8 mouse cellular contexts compared by ENCODE assay signal in the genomic region with DNA sequence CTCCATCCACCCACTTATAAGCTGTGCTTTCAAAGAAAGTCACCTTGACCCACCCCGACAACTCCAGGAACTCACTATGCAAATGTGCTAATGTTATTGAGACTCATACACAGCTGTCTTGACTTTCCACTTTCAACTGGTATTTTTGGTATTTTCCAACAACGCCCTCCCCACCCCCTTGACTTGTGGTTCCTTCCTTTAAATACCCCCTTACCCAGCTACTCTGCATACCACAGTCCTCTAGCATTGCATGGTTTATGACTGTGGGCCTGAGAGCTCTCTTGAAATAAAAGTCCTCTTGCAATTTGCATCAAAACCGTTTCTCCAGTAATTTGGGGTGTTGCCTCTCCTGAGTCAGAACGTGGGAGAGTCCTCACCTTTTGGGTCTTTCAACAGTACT. TPM values are rescaled to one million over a fixed set of nuclear protein-coding genes. Genes with fewer than 3 reads are reported as not detected.
DNase-seq lines count a peak whose midpoint lies in the region; ATAC-seq lines count a peak whose summit lies in the region.
"Not testable (repeated sequence)": the region's sequence is repeated elsewhere in the genome, so short reads cannot be mapped to it uniquely, and the experiment has no call there.

No protein-coding gene starts in this region.

- H3K4me2 ChIP-seq in forebrain, embryonic 11.5 days (ENCODE audit: low read depth, low read length, severe bottlenecking), result not testable (repeated sequence)
- H3K4me2 ChIP-seq in heart, embryonic 16.5 days (ENCODE audit: low read depth, low read length), result peak overlapping the region; percentile 76
- H3K4me2 ChIP-seq in intestine, embryonic 16.5 days (ENCODE audit: low read depth, low read length), result peak overlapping the region; percentile 61
- H3K4me2 ChIP-seq in liver, embryonic 11.5 days, result peak overlapping the region; percentile 61
- H3K4me2 ChIP-seq in neural tube, embryonic 13.5 days, result peak overlapping the region; percentile 67

- not testable (repeated sequence) for H3K4me1 ChIP-seq in forebrain, embryonic 11.5 days (replicated peaks; ENCODE audit: control insufficient read depth, insufficient read depth, low read length); heart, embryonic 16.5 days (ENCODE audit: control insufficient read depth, insufficient read depth, low read length); intestine, embryonic 16.5 days (ENCODE audit: control insufficient read depth, insufficient read depth, low read length); liver, embryonic 11.5 days (replicated peaks; ENCODE audit: control insufficient read depth, insufficient read depth, low read length); neural tube, embryonic 13.5 days (replicated peaks)

- not testable (repeated sequence) for H3K36me3 ChIP-seq in forebrain, embryonic 11.5 days (ENCODE audit: control insufficient read depth, insufficient read depth, low read length); heart, embryonic 16.5 days (ENCODE audit: control insufficient read depth, insufficient read depth); intestine, embryonic 16.5 days (ENCODE audit: control insufficient read depth, insufficient read depth, low read length); liver, embryonic 11.5 days (ENCODE audit: control insufficient read depth, insufficient read depth, low read length); neural tube, embryonic 13.5 days

- H3K9me3 ChIP-seq in forebrain, embryonic 11.5 days (ENCODE audit: control insufficient read depth, low read length); heart, embryonic 16.5 days (replicated peaks; ENCODE audit: control insufficient read depth, low read length); intestine, embryonic 16.5 days (ENCODE audit: control insufficient read depth, low read length); liver, embryonic 11.5 days (ENCODE audit: control insufficient read depth, low read length); neural tube, embryonic 13.5 days: not testable (repeated sequence)

- ATAC-seq in forebrain, embryonic 11.5 days (replicated peaks; ENCODE audit: low FRiP score), result 0 out of 2 replicates have a peak, but pooled peaks have one; percentile 15
- ATAC-seq in heart, embryonic 16.5 days (replicated peaks; ENCODE audit: extremely low read depth, insufficient read depth, low FRiP score); neural tube, embryonic 13.5 days (ENCODE audit: low read depth): not testable (repeated sequence)
- ATAC-seq in intestine, embryonic 16.5 days, result peak; percentile 49; the same call in 1 of the 2 replicates
- ATAC-seq in liver, embryonic 11.5 days (replicated peaks; ENCODE audit: low FRiP score), result 0 out of 2 replicates have a peak, but pooled peaks have one; percentile 30

- not testable (repeated sequence) for H3K27me3 ChIP-seq in forebrain, embryonic 11.5 days (ENCODE audit: control insufficient read depth, insufficient read depth, low read length); heart, embryonic 16.5 days (ENCODE audit: control insufficient read depth, insufficient read depth, low read length); intestine, embryonic 16.5 days (replicated peaks; ENCODE audit: control insufficient read depth, insufficient read depth, low read length); liver, embryonic 11.5 days (replicated peaks; ENCODE audit: control insufficient read depth, insufficient read depth, low read length); neural tube, embryonic 13.5 days

- H3K4me3 ChIP-seq in forebrain, embryonic 11.5 days (ENCODE audit: low read depth, low read length); neural tube, embryonic 13.5 days: not testable (repeated sequence)
- H3K4me3 ChIP-seq in heart, embryonic 16.5 days (ENCODE audit: low read length), result peak overlapping the region; percentile 65
- H3K4me3 ChIP-seq in intestine, embryonic 16.5 days (ENCODE audit: low read length), result peak overlapping the region; percentile 60
- H3K4me3 ChIP-seq in liver, embryonic 11.5 days (ENCODE audit: low read depth, low read length), result peak overlapping the region; percentile 69

- WGBS in forebrain, embryonic 11.5 days, result 84% methylated on average over 4 of the region's 4 CpGs
- WGBS in heart, embryonic 16.5 days, result 54% methylated on average over 4 of the region's 4 CpGs
- WGBS in intestine, embryonic 16.5 days, result 70% methylated on average over 4 of the region's 4 CpGs
- WGBS in liver, embryonic 11.5 days, result 56% methylated on average over 4 of the region's 4 CpGs
- WGBS in neural tube, embryonic 13.5 days, result 62% methylated on average over 4 of the region's 4 CpGs

- DNase-seq in A20 (ENCODE audit: low read depth, low spot score) (peak; percentile 42), R1 (ENCODE audit: low read depth, low spot score) (peak; percentile 90)
- DNase-seq in forebrain, embryonic 11.5 days (ENCODE audit: low spot score); liver, embryonic 11.5 days (ENCODE audit: low spot score): not testable (repeated sequence)
- DNase-seq in lung, postnatal 36 days, result peak; percentile 47

- H3K27ac ChIP-seq in forebrain, embryonic 11.5 days (ENCODE audit: low read depth, low read length); heart, embryonic 16.5 days (ENCODE audit: low read length); intestine, embryonic 16.5 days (ENCODE audit: low read length); liver, embryonic 11.5 days (ENCODE audit: low read depth, low read length); neural tube, embryonic 13.5 days (replicated peaks): not testable (repeated sequence)

- H3K9ac ChIP-seq in forebrain, embryonic 11.5 days (ENCODE audit: low read length); heart, embryonic 16.5 days (ENCODE audit: low read length); intestine, embryonic 16.5 days (ENCODE audit: low read depth, low read length); neural tube, embryonic 13.5 days: not testable (repeated sequence)
- peak overlapping the region; percentile 80 for H3K9ac ChIP-seq in liver, embryonic 11.5 days (ENCODE audit: low read depth, low read length)

RNA-seq across cellular contexts. Expression of a gene that starts 1.1 kb away (rescaled TPM):
- polyA plus RNA-seq in forebrain, embryonic 11.5 days (2014; fragmentation: Nextera tagmentation; extraction: Ambion mirVana), result 7.6 and 9.7 TPM in 2 replicates
- 8.7 and 11.0 TPM in 2 replicates for polyA plus RNA-seq in heart, embryonic 16.5 days (2015; fragmentation: Nextera tagmentation; extraction: Ambion mirVana)
- 12.8 and 13.6 TPM in 2 replicates for polyA plus RNA-seq in intestine, embryonic 16.5 days (2015; fragmentation: Nextera tagmentation; extraction: Ambion mirVana)
- 15.1 and 15.7 TPM in 2 replicates for polyA plus RNA-seq in liver, embryonic 11.5 days (2014; fragmentation: Nextera tagmentation; extraction: Ambion mirVana)
- 3.7 and 5.0 TPM in 2 replicates for polyA plus RNA-seq in neural tube, embryonic 13.5 days (2015; fragmentation: Nextera tagmentation; extraction: Ambion mirVana)

RNA-seq across cellular contexts. Expression of a gene that starts 39.7 kb away (rescaled TPM):
- polyA plus RNA-seq in forebrain, embryonic 11.5 days (2014; fragmentation: Nextera tagmentation; extraction: Ambion mirVana), result 6.5 and 8.0 TPM in 2 replicates
- polyA plus RNA-seq in heart, embryonic 16.5 days (2015; fragmentation: Nextera tagmentation; extraction: Ambion mirVana), result 4.7 and 5.2 TPM in 2 replicates
- 3.5 and 4.3 TPM in 2 replicates for polyA plus RNA-seq in intestine, embryonic 16.5 days (2015; fragmentation: Nextera tagmentation; extraction: Ambion mirVana)
- polyA plus RNA-seq in liver, embryonic 11.5 days (2014; fragmentation: Nextera tagmentation; extraction: Ambion mirVana), result 2.9 and 3.1 TPM in 2 replicates
- 5.3 and 6.4 TPM in 2 replicates for polyA plus RNA-seq in neural tube, embryonic 13.5 days (2015; fragmentation: Nextera tagmentation; extraction: Ambion mirVana)
